In the genomic region with DNA sequence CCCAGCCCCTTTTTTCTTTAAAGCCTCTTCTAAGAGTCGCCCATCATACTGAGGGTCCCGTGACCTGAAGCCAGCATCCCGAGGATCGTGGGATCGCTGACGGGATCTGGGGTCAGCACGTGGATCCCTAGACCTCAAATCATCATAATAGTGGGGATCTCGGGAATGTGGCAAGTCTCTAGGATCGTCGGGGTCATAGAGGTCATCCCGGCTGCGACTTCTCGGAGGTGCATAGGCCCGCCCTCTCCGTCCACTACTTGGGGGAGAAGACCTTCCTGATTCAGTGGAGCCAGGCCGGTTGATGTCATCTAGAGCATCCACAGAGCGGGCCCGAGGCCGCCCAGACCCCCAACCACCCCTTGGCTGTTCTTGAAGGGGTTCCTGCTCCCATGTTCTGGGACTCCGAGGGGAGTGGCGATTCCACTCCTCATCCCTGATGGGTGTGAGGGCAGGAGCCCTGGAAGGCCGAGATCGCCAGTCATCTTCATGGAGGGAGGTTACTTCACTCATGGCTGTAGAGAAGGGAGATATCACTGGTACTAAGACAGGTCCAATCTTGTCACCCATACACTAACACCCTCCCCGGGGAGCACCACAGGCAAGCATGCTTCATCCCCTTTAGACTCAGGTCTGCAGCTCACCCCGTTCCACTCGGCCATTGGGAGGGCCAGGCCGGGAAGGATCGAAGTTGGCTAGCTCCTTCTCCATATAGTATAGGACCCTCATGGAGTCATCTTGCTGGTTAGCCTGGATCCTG, we compare ENCODE assay signal across 8 mouse cellular contexts. TPM values are rescaled to one million over a fixed set of nuclear protein-coding genes. Genes with fewer than 3 reads are reported as not detected.
DNase-seq lines count a peak whose midpoint lies in the region; ATAC-seq lines count a peak whose summit lies in the region.

No protein-coding gene starts in this region.

- H3K27ac ChIP-seq in heart, embryonic 13.5 days (replicated peaks), result peak overlapping the region; percentile 99
- no peak overlapping the region for H3K27ac ChIP-seq in forebrain, embryonic 16.5 days (ENCODE audit: low read length)
- H3K27ac ChIP-seq in liver, embryonic 11.5 days (ENCODE audit: low read depth, low read length), result peak overlapping the region; percentile 87

- peak overlapping the region; percentile 89 for H3K4me2 ChIP-seq in heart, embryonic 13.5 days
- peak overlapping the region; percentile 67 for H3K4me2 ChIP-seq in forebrain, embryonic 16.5 days (ENCODE audit: low read length)
- H3K4me2 ChIP-seq in liver, embryonic 11.5 days, result peak overlapping the region; percentile 91

- H3K4me3 ChIP-seq in heart, embryonic 13.5 days, result peak overlapping the region; percentile 96
- H3K4me3 ChIP-seq in forebrain, embryonic 16.5 days (replicated peaks; ENCODE audit: low read length), result peak overlapping the region; percentile 84
- H3K4me3 ChIP-seq in liver, embryonic 11.5 days (ENCODE audit: low read depth, low read length), result peak overlapping the region; percentile 88

- no peak for ATAC-seq in heart, embryonic 13.5 days (ENCODE audit: extremely low read depth, insufficient number of reproducible peaks, low FRiP score, low TSS enrichment)
- no peak for ATAC-seq in forebrain, embryonic 16.5 days
- no peak for ATAC-seq in liver, embryonic 11.5 days (replicated peaks; ENCODE audit: low FRiP score)
- ATAC-seq in inflammation-experienced regulatory T-cells, adult 6 months, result no peak

- no peaks in the 10 kb centered on the region for H3K9me3 ChIP-seq in heart, embryonic 13.5 days
- no peaks in the 10 kb centered on the region for H3K9me3 ChIP-seq in forebrain, embryonic 16.5 days (ENCODE audit: control insufficient read depth, low read length)
- no peaks in the 10 kb centered on the region for H3K9me3 ChIP-seq in liver, embryonic 11.5 days (ENCODE audit: control insufficient read depth, low read length)

- H3K27me3 ChIP-seq in heart, embryonic 13.5 days (replicated peaks), result no peaks in the 10 kb centered on the region
- H3K27me3 ChIP-seq in forebrain, embryonic 16.5 days (replicated peaks; ENCODE audit: control insufficient read depth, insufficient read depth, low read length), result no peaks in the 10 kb centered on the region
- H3K27me3 ChIP-seq in liver, embryonic 11.5 days (replicated peaks; ENCODE audit: control insufficient read depth, insufficient read depth, low read length), result no peaks in the 10 kb centered on the region

- DNase-seq in heart, postnatal 14 days, result no peak
- DNase-seq in ZHBTc4 (ENCODE audit: low read depth, low spot score), result peak; percentile 61
- DNase-seq in liver, embryonic 11.5 days (ENCODE audit: low spot score), result no peak
- DNase-seq in thymus, postnatal 4 days, result peak; percentile 37
- DNase-seq in ovary, adult 18-20 months (ENCODE audit: low spot score), result no peak

- intact Hi-C loops in heart, postnatal 14 days (cut with DNase I), result no loop called here

- peaks cover 32% of the 10 kb centered on the region for H3K36me3 ChIP-seq in heart, embryonic 13.5 days
- peaks cover 6% of the 10 kb centered on the region for H3K36me3 ChIP-seq in forebrain, embryonic 16.5 days (ENCODE audit: control insufficient read depth, insufficient read depth)
- H3K36me3 ChIP-seq in liver, embryonic 11.5 days (ENCODE audit: control insufficient read depth, insufficient read depth, low read length), result peaks cover 16% of the 10 kb centered on the region

- WGBS in heart, embryonic 13.5 days, result 72% methylated on average over 28 of the region's 28 CpGs
- 78% methylated on average over 28 of the region's 28 CpGs for WGBS in forebrain, embryonic 16.5 days
- whole genome bisulfite sequencing in liver, embryonic 11.5 days, result 77% methylated on average over 28 of the region's 28 CpGs

- H3K4me1 ChIP-seq in heart, embryonic 13.5 days, result peaks cover 19% of the 10 kb centered on the region
- H3K4me1 ChIP-seq in forebrain, embryonic 16.5 days (replicated peaks; ENCODE audit: control insufficient read depth, insufficient read depth, low read length), result peaks cover 18% of the 10 kb centered on the region
- H3K4me1 ChIP-seq in liver, embryonic 11.5 days (replicated peaks; ENCODE audit: control insufficient read depth, insufficient read depth, low read length), result peaks cover 19% of the 10 kb centered on the region

- peak overlapping the region; percentile 100 for H3K9ac ChIP-seq in heart, embryonic 13.5 days
- H3K9ac ChIP-seq in forebrain, embryonic 16.5 days (replicated peaks; ENCODE audit: low read depth, low read length), result peak overlapping the region; percentile 79
- peak overlapping the region; percentile 97 for H3K9ac ChIP-seq in liver, embryonic 11.5 days (ENCODE audit: low read depth, low read length)

RNA-seq across cellular contexts. Expression of gene Usf2, which starts 1.7 kb away (rescaled TPM):
- polyA plus RNA-seq in heart, embryonic 13.5 days (2015; fragmentation: Nextera tagmentation; extraction: Ambion mirVana), result 16.8 and 17.3 TPM in 2 replicates
- total RNA-seq in heart, postnatal 14 days (2021), result 100 to 1,000 TPM in 1 of 2 experiments, 10 to 100 TPM in 1; 90.2 to 103 TPM
- polyA plus RNA-seq in forebrain, embryonic 16.5 days (2015; fragmentation: Nextera tagmentation; extraction: Ambion mirVana), result 30.0 and 32.3 TPM in 2 replicates
- 17.8 and 19.9 TPM in 2 replicates for polyA plus RNA-seq in liver, embryonic 11.5 days (2014; fragmentation: Nextera tagmentation; extraction: Ambion mirVana)
- 10 to 100 TPM in 2 of 3 experiments, 1 to 10 TPM in 1; 8.8 to 18.8 (median 13.6) TPM for polyA plus RNA-seq in inflammation-experienced regulatory T-cells, adult 6 months (2017; shearing (Covaris generic))

RNA-seq across cellular contexts. Expression of gene Hamp, which starts 14.5 kb away (rescaled TPM):
- 0.71 TPM in 1 of 2 replicates, not detected in the other for polyA plus RNA-seq in heart, embryonic 13.5 days (2015; fragmentation: Nextera tagmentation; extraction: Ambion mirVana)
- 10 to 100 TPM in 1 of 2 experiments, 1 to 10 TPM in 1; 5.1 to 28.3 TPM for total RNA-seq in heart, postnatal 14 days (2021)
- polyA plus RNA-seq in forebrain, embryonic 16.5 days (2015; fragmentation: Nextera tagmentation; extraction: Ambion mirVana), result not detected in 2 replicates
- polyA plus RNA-seq in liver, embryonic 11.5 days (2014; fragmentation: Nextera tagmentation; extraction: Ambion mirVana), result not detected in 2 replicates
- not detected for polyA plus RNA-seq in inflammation-experienced regulatory T-cells, adult 6 months (2017; shearing (Covaris generic))

RNA-seq across cellular contexts. Expression of gene Lsr, which starts 15.0 kb away (rescaled TPM):
- 11.2 and 12.1 TPM in 2 replicates for polyA plus RNA-seq in heart, embryonic 13.5 days (2015; fragmentation: Nextera tagmentation; extraction: Ambion mirVana)
- 1 to 10 TPM; 4.2 to 5.0 TPM for total RNA-seq in heart, postnatal 14 days (2021)
- polyA plus RNA-seq in forebrain, embryonic 16.5 days (2015; fragmentation: Nextera tagmentation; extraction: Ambion mirVana), result 21.3 and 23.2 TPM in 2 replicates
- polyA plus RNA-seq in liver, embryonic 11.5 days (2014; fragmentation: Nextera tagmentation; extraction: Ambion mirVana), result 39.7 and 43.0 TPM in 2 replicates
- 1 to 10 TPM; 1.1 to 2.1 (median 1.4) TPM for polyA plus RNA-seq in inflammation-experienced regulatory T-cells, adult 6 months (2017; shearing (Covaris generic))

RNA-seq across cellular contexts. Expression of gene Fam187b, which starts 15.3 kb away (rescaled TPM):
- polyA plus RNA-seq in heart, embryonic 13.5 days (2015; fragmentation: Nextera tagmentation; extraction: Ambion mirVana), result 1.1 and 1.4 TPM in 2 replicates
- under 1 TPM in 1 of 2 experiments, not detected in 1; 0.60 TPM for total RNA-seq in heart, postnatal 14 days (2021)
- 0.26 and 0.42 TPM in 2 replicates for polyA plus RNA-seq in forebrain, embryonic 16.5 days (2015; fragmentation: Nextera tagmentation; extraction: Ambion mirVana)
- 3.2 and 4.1 TPM in 2 replicates for polyA plus RNA-seq in liver, embryonic 11.5 days (2014; fragmentation: Nextera tagmentation; extraction: Ambion mirVana)
- polyA plus RNA-seq in inflammation-experienced regulatory T-cells, adult 6 months (2017; shearing (Covaris generic)), result 1 to 10 TPM in 1 of 3 experiments, under 1 TPM in 2; 0.55 to 1.0 (median 0.96) TPM

RNA-seq across cellular contexts. Expression of gene Hamp2, which starts 33.8 kb away (rescaled TPM):
- not detected in 2 replicates for polyA plus RNA-seq in heart, embryonic 13.5 days (2015; fragmentation: Nextera tagmentation; extraction: Ambion mirVana)
- total RNA-seq in heart, postnatal 14 days (2021), result 1 to 10 TPM; 1.9 to 5.4 TPM
- polyA plus RNA-seq in forebrain, embryonic 16.5 days (2015; fragmentation: Nextera tagmentation; extraction: Ambion mirVana), result not detected in 2 replicates
- not detected in 2 replicates for polyA plus RNA-seq in liver, embryonic 11.5 days (2014; fragmentation: Nextera tagmentation; extraction: Ambion mirVana)
- not detected for polyA plus RNA-seq in inflammation-experienced regulatory T-cells, adult 6 months (2017; shearing (Covaris generic))

Comparison
In these comparisons a context has a peak if more than half of its experiments do, and no peak if none do; other contexts are left out.
1. DNase-seq: peak in ZHBTc4 (single experiment) and thymus, postnatal 4 days (single experiment); none in heart, postnatal 14 days (0 of 2), liver, embryonic 11.5 days (single experiment) and ovary, adult 18-20 months (single experiment).
2. Peak in every context shown above with its lines, with median percentiles within 50 percentile points of each other: H3K4me2 ChIP-seq, H3K4me3 ChIP-seq and H3K9ac ChIP-seq.